Mouse (Mus musculus) frontal cortex, postnatal 10 days (tissue): ENCODE measurements around the gene Krtap17-1.
A peak's percentile ranks its signal among the peaks of the same experiment; 100 is the strongest.

Experiments
- DNase-seq, 2 experiments: peaks; one replicate each; pipeline ENCODE4 v3.0.0; 2022; ENCODE audit warnings: low spot score in 2 of 2, mixed read lengths in 1 of 2

Krtap17-1 gene

GRCm38 (mm10) chr11:99993620-99994383 lies at the start of gene Krtap17-1:
Krtap17-1 (minus strand) TSS chr11:99993994.
- no peak for DNase-seq

- no peak for DNase-seq
These were observed 47.7 kb upstream of the Krtap17-1 start, which contains the start of gene Krt34 for GRCm38 (mm10) chr11:100041454-100041853. Krt34 (minus strand) TSS chr11:100041554.

GRCm38 (mm10) chr11:100029768-100030167 lies 36.0 kb upstream of the Krtap17-1 start, which contains the start of gene Krt33b:
Krt33b (minus strand) TSS chr11:100029868.
- no peak for DNase-seq

GRCm38 (mm10) chr11:100021438-100021837 lies 27.6 kb upstream of the Krtap17-1 start:
- no peak for DNase-seq

GRCm38 (mm10) chr11:100019466-100019865 lies 25.7 kb upstream of the Krtap17-1 start:
- no peak for DNase-seq

- DNase-seq = no peak
These were observed 22.3 kb upstream of the Krtap17-1 start, which contains the start of gene Krt33a for GRCm38 (mm10) chr11:100016112-100016511. Krt33a (minus strand) TSS chr11:100016212.

- DNase-seq = no peak
These were observed 19.9 kb upstream of the Krtap17-1 start for GRCm38 (mm10) chr11:100013691-100014171.

- no peak for DNase-seq
These were observed 16.9 kb upstream of the Krtap17-1 start for GRCm38 (mm10) chr11:100010682-100011081.

- DNase-seq = no peak
These were observed 14.5 kb upstream of the Krtap17-1 start for GRCm38 (mm10) chr11:100008336-100008735.

- DNase-seq = no peak
These were observed 12.8 kb upstream of the Krtap17-1 start for GRCm38 (mm10) chr11:100006624-100007023.

- no peak for DNase-seq
These were observed 12.1 kb upstream of the Krtap17-1 start for GRCm38 (mm10) chr11:100005905-100006304.

GRCm38 (mm10) chr11:100004846-100005245 lies 11.1 kb upstream of the Krtap17-1 start:
- DNase-seq = peak; percentile 36 to 40

- DNase-seq = no peak
These were observed 5.3 kb upstream of the Krtap17-1 start for GRCm38 (mm10) chr11:99999091-99999490.

- no peak for DNase-seq
These were observed 529 bp upstream of the Krtap17-1 start for GRCm38 (mm10) chr11:99994384-99994661.

GRCm38 (mm10) chr11:99990571-99990970 lies 3.2 kb downstream of the Krtap17-1 start:
- no peak for DNase-seq

GRCm38 (mm10) chr11:99989881-99990405 lies 3.9 kb downstream of the Krtap17-1 start:
- DNase-seq = no peak

GRCm38 (mm10) chr11:99988530-99988929 lies 5.3 kb downstream of the Krtap17-1 start:
- no peak for DNase-seq

- DNase-seq = no peak
These were observed 7.6 kb downstream of the Krtap17-1 start, which contains the start of gene Krtap16-1 for GRCm38 (mm10) chr11:99986180-99986647. Krtap16-1 (minus strand) TSS chr11:99986597.

GRCm38 (mm10) chr11:99985291-99986092 lies 8.3 kb downstream of the Krtap17-1 start:
- DNase-seq = peak; percentile 43 to 67

- DNase-seq = no peak
These were observed 10.4 kb downstream of the Krtap17-1 start for GRCm38 (mm10) chr11:99983442-99983841.

GRCm38 (mm10) chr11:99982731-99983130 lies 11.1 kb downstream of the Krtap17-1 start:
- DNase-seq = no peak

GRCm38 (mm10) chr11:99978953-99979352 lies 14.8 kb downstream of the Krtap17-1 start, which contains the start of gene Krtap29-1:
Krtap29-1 (minus strand) TSS chr11:99979053.
- no peak for DNase-seq
